Mouse (Mus musculus) forebrain, embryonic 12.5 days (tissue): ENCODE results near the gene Samsn1. TPM values are rescaled to one million over a fixed set of nuclear protein-coding genes. Genes with fewer than 3 reads are reported as not detected.

Experiments
- ATAC-seq: fragments of 200-750 bp; cut with Nextera tagmentation; 2 replicates; pipeline ENCODE4 v1.8.0; 2017; ENCODE audit warnings: moderate TSS enrichment; ENCODE audit not compliant: low FRiP score
- H3K27ac ChIP-seq: fragments of 300-500 bp; sonication (generic); 2 replicates; pipeline ENCODE4 v1.5.1; 2016; ENCODE audit warnings: mild to moderate bottlenecking
- H3K27me3 ChIP-seq: fragments of 300-500 bp; sonication (generic); 2 replicates; pipeline ENCODE4 v1.6.1; 2016; ENCODE audit warnings: mild to moderate bottlenecking
- H3K36me3 ChIP-seq: fragments of 300-500 bp; sonication (generic); replicated peaks from 2 replicates; pipeline ENCODE4 v1.6.1; 2016; ENCODE audit warnings: mild to moderate bottlenecking
- H3K4me1 ChIP-seq: fragments of 300-500 bp; sonication (generic); 2 replicates; pipeline ENCODE4 v1.6.1; 2016
- H3K4me2 ChIP-seq: fragments of 300-500 bp; sonication (generic); 2 replicates; pipeline ENCODE4 v1.6.1; 2016; ENCODE audit warnings: mild to moderate bottlenecking, moderate library complexity
- H3K4me3 ChIP-seq: fragments of 300-500 bp; sonication (generic); replicated peaks from 2 replicates; pipeline ENCODE4 v1.5.1; 2016; ENCODE audit warnings: mild to moderate bottlenecking
- H3K9ac ChIP-seq: fragments of 300-500 bp; sonication (generic); 2 replicates; pipeline ENCODE4 v1.6.1; 2016; ENCODE audit warnings: mild to moderate bottlenecking
- H3K9me3 ChIP-seq: fragments of 300-500 bp; sonication (generic); 2 replicates; pipeline ENCODE4 v1.6.1; 2016
- WGBS: fragments of 180-500 bp; shearing (Covaris S2); methylation state at CpG from one replicate; pipeline ENCODE4 v1.1.7; 2016; 5-methylcytosine and 5-hydroxymethylcytosine counted together
- polyA plus RNA-seq: library from polyadenylated mRNA; unstranded; fragments of >200 nt; fragmentation: Nextera tagmentation; extraction: Ambion mirVana; gene quantifications from 2 replicates; pipeline ENCODE4 v1.2.1, GENCODE M21; 2016

The Samsn1 gene
- polyA plus RNA-seq, 1 experiment from 2014 or later = 1.5 TPM

GRCm38 (mm10) chr16:75897828-75898367 lies 124.2 kb downstream of the Samsn1 start:
- Histone ChIP-seq H3K4me2 (no peak overlapping the region), H3K9me3 (no peaks in the 10 kb centered on the region), H3K27ac (no peak overlapping the region), H3K4me3 (no peak overlapping the region), H3K9ac (no peak overlapping the region), H3K27me3 (no peaks in the 10 kb centered on the region), H3K36me3 (no peaks in the 10 kb centered on the region), H3K4me1 (no peaks in the 10 kb centered on the region)
- ATAC-seq = no peak
- WGBS = 92% methylated on average over 4 of the region's 4 CpGs

- Histone ChIP-seq H3K27me3 (no peaks in the 10 kb centered on the region), H3K36me3 (no peaks in the 10 kb centered on the region), H3K9ac (no peak overlapping the region), H3K4me2 (no peak overlapping the region), H3K4me3 (no peak overlapping the region), H3K27ac (no peak overlapping the region), H3K4me1 (no peaks in the 10 kb centered on the region), H3K9me3 (no peaks in the 10 kb centered on the region)
- no peak for ATAC-seq
- 86% methylated on average over 5 of the region's 5 CpGs for WGBS
Measured at GRCm38 (mm10) chr16:75894263-75894901, 127.7 kb downstream of the Samsn1 start.

GRCm38 (mm10) chr16:75893470-75893869 lies 128.6 kb downstream of the Samsn1 start:
- ATAC-seq = no peak
- no peak overlapping the region for H3K9ac ChIP-seq
- H3K4me1 ChIP-seq = no peaks in the 10 kb centered on the region; the same call in 1 of the 2 replicates
- no peak overlapping the region for H3K27ac ChIP-seq
- H3K4me3 ChIP-seq = no peak overlapping the region
- H3K36me3 ChIP-seq = no peaks in the 10 kb centered on the region
- H3K27me3 ChIP-seq = no peaks in the 10 kb centered on the region
- no peaks in the 10 kb centered on the region for H3K9me3 ChIP-seq
- no peak overlapping the region for H3K4me2 ChIP-seq
- WGBS = 87% methylated on average over 1 of the region's 1 CpGs

- Histone ChIP-seq H3K4me3 (no peak overlapping the region), H3K27ac (no peak overlapping the region), H3K4me1 (no peaks in the 10 kb centered on the region; the same call in 1 of the 2 replicates), H3K9ac (no peak overlapping the region), H3K4me2 (no peak overlapping the region), H3K9me3 (no peaks in the 10 kb centered on the region), H3K27me3 (no peaks in the 10 kb centered on the region), H3K36me3 (no peaks in the 10 kb centered on the region)
- ATAC-seq = no peak
- WGBS = 38% methylated on average over 6 of the region's 6 CpGs
Measured at GRCm38 (mm10) chr16:75889081-75889646, 132.9 kb downstream of the Samsn1 start.

- H3K9me3 ChIP-seq = no peaks in the 10 kb centered on the region
- no peaks in the 10 kb centered on the region; the same call in 1 of the 2 replicates for H3K4me1 ChIP-seq
- 84% methylated on average over 6 of the region's 6 CpGs for WGBS
- H3K4me2 ChIP-seq = no peak overlapping the region
- H3K36me3 ChIP-seq = no peaks in the 10 kb centered on the region
- no peak overlapping the region for H3K27ac ChIP-seq
- no peak for ATAC-seq
- H3K27me3 ChIP-seq = no peaks in the 10 kb centered on the region
- H3K9ac ChIP-seq = no peak overlapping the region
- H3K4me3 ChIP-seq = no peak overlapping the region
Measured at GRCm38 (mm10) chr16:75887203-75887602, 134.9 kb downstream of the Samsn1 start.

GRCm38 (mm10) chr16:75878885-75879284 lies 143.2 kb downstream of the Samsn1 start:
- H3K27me3 ChIP-seq = no peaks in the 10 kb centered on the region
- H3K9ac ChIP-seq = no peak overlapping the region
- no peak overlapping the region for H3K4me3 ChIP-seq
- H3K36me3 ChIP-seq = no peaks in the 10 kb centered on the region
- no peaks in the 10 kb centered on the region for H3K9me3 ChIP-seq
- WGBS = 84% methylated on average over 2 of the region's 2 CpGs
- no peak overlapping the region for H3K27ac ChIP-seq
- ATAC-seq = no peak
- H3K4me1 ChIP-seq = no peaks in the 10 kb centered on the region
- no peak overlapping the region for H3K4me2 ChIP-seq

- Histone ChIP-seq H3K9ac (no peak overlapping the region), H3K4me2 (no peak overlapping the region), H3K4me1 (no peaks in the 10 kb centered on the region), H3K27me3 (no peaks in the 10 kb centered on the region), H3K27ac (no peak overlapping the region), H3K9me3 (no peaks in the 10 kb centered on the region), H3K36me3 (no peaks in the 10 kb centered on the region), H3K4me3 (no peak overlapping the region)
- ATAC-seq = no peak
- 80% methylated on average over 3 of the region's 3 CpGs for WGBS
Measured at GRCm38 (mm10) chr16:75877170-75877569, 144.9 kb downstream of the Samsn1 start.

- H3K27me3 ChIP-seq = no peaks in the 10 kb centered on the region
- H3K4me1 ChIP-seq = no peaks in the 10 kb centered on the region
- H3K4me2 ChIP-seq = no peak overlapping the region
- H3K9me3 ChIP-seq = no peaks in the 10 kb centered on the region
- no peak for ATAC-seq
- no peak overlapping the region for H3K27ac ChIP-seq
- H3K9ac ChIP-seq = no peak overlapping the region
- WGBS = 77% methylated on average over 4 of the region's 4 CpGs
- no peak overlapping the region for H3K4me3 ChIP-seq
- H3K36me3 ChIP-seq = no peaks in the 10 kb centered on the region
Measured at GRCm38 (mm10) chr16:75875896-75876295, 146.2 kb downstream of the Samsn1 start.

GRCm38 (mm10) chr16:75874508-75874907 lies 147.6 kb downstream of the Samsn1 start:
- Histone ChIP-seq H3K27me3 (no peaks in the 10 kb centered on the region), H3K4me2 (no peak overlapping the region), H3K9me3 (no peaks in the 10 kb centered on the region), H3K4me1 (no peaks in the 10 kb centered on the region), H3K9ac (no peak overlapping the region), H3K4me3 (no peak overlapping the region), H3K36me3 (no peaks in the 10 kb centered on the region), H3K27ac (no peak overlapping the region)
- WGBS = 68% methylated on average over 2 of the region's 2 CpGs
- no peak for ATAC-seq

- Histone ChIP-seq H3K4me3 (no peak overlapping the region), H3K27ac (no peak overlapping the region), H3K9ac (no peak overlapping the region), H3K4me2 (no peak overlapping the region), H3K36me3 (no peaks in the 10 kb centered on the region), H3K4me1 (no peaks in the 10 kb centered on the region), H3K27me3 (no peaks in the 10 kb centered on the region), H3K9me3 (no peaks in the 10 kb centered on the region)
- no peak for ATAC-seq
- 74% methylated on average over 8 of the region's 8 CpGs for WGBS
Measured at GRCm38 (mm10) chr16:75872241-75872640, 149.8 kb downstream of the Samsn1 start.

- H3K9me3 ChIP-seq = no peaks in the 10 kb centered on the region
- H3K9ac ChIP-seq = no peak overlapping the region
- WGBS = 90% methylated on average over 6 of the region's 6 CpGs
- H3K27ac ChIP-seq = no peak overlapping the region
- no peak for ATAC-seq
- H3K36me3 ChIP-seq = no peaks in the 10 kb centered on the region
- H3K4me1 ChIP-seq = no peaks in the 10 kb centered on the region
- H3K4me3 ChIP-seq = no peak overlapping the region
- no peaks in the 10 kb centered on the region for H3K27me3 ChIP-seq
- H3K4me2 ChIP-seq = no peak overlapping the region
Measured at GRCm38 (mm10) chr16:75867400-75867799, 154.7 kb downstream of the Samsn1 start.

- WGBS = 77% methylated on average over 6 of the region's 6 CpGs
- Histone ChIP-seq H3K4me2 (no peak overlapping the region), H3K4me3 (no peak overlapping the region), H3K27ac (no peak overlapping the region), H3K9me3 (no peaks in the 10 kb centered on the region), H3K4me1 (no peaks in the 10 kb centered on the region), H3K36me3 (no peaks in the 10 kb centered on the region), H3K27me3 (no peaks in the 10 kb centered on the region), H3K9ac (no peak overlapping the region)
- ATAC-seq = no peak
Measured at GRCm38 (mm10) chr16:75865505-75865904, 156.6 kb downstream of the Samsn1 start.

- Histone ChIP-seq H3K27ac (no peak overlapping the region), H3K27me3 (no peaks in the 10 kb centered on the region), H3K4me1 (no peaks in the 10 kb centered on the region), H3K4me2 (no peak overlapping the region), H3K36me3 (no peaks in the 10 kb centered on the region), H3K4me3 (no peak overlapping the region), H3K9ac (no peak overlapping the region), H3K9me3 (no peaks in the 10 kb centered on the region)
- no peak for ATAC-seq
- 84% methylated on average over 2 of the region's 2 CpGs for WGBS
Measured at GRCm38 (mm10) chr16:75864673-75865072, 157.4 kb downstream of the Samsn1 start.
